Mouse (Mus musculus): Measurements from ENCODE around the gene Uchl5. TPM values are rescaled to one million over a fixed set of nuclear protein-coding genes. Genes with fewer than 3 reads are reported as not detected.

The Uchl5 gene
- total and polyA plus RNA-seq, 2 experiments from 2014 or later: 4.4 to 65.1 TPM

GRCm38 (mm10) chr1:143830713-143831112 is 53.6 kb downstream of the Uchl5 start:
- Histone ChIP-seq H3K27me3 (ENCODE audit: insufficient read depth, low read length) (no peaks in the 10 kb centered on the region), H3K4me3 (ENCODE audit: low read length) (no peak overlapping the region), H3K36me3 (ENCODE audit: insufficient read depth, low read length) (no peaks in the 10 kb centered on the region), H3K9me3 (ENCODE audit: low read length) (no peaks in the 10 kb centered on the region), H3K4me1 (ENCODE audit: insufficient read depth, low read length) (no peaks in the 10 kb centered on the region), H3K4me2 (ENCODE audit: low read depth, low read length) (no peak overlapping the region), H3K9ac (replicated peaks; ENCODE audit: low read length) (no peak overlapping the region), H3K27ac (no peak overlapping the region)
- 56% methylated on average over 3 of the region's 3 CpGs for WGBS
- no peak for ATAC-seq
- no peak for DNase-seq (ENCODE audit: low spot score)
- TF ChIP-seq CTCF (IDR thresholded peaks at IDR 0.05; ENCODE audit: low read depth): no peak

- H3K27me3 ChIP-seq (ENCODE audit: insufficient read depth, low read length): no peaks in the 10 kb centered on the region
- DNase-seq (ENCODE audit: low spot score): peak; percentile 14
These were observed 59.5 kb downstream of the Uchl5 start for GRCm38 (mm10) chr1:143836363-143837182.

GRCm38 (mm10) chr1:143837681-143838080 is 60.6 kb downstream of the Uchl5 start:
- H3K4me1 ChIP-seq (ENCODE audit: insufficient read depth, low read length): no peaks in the 10 kb centered on the region
- 92% methylated on average over 4 of the region's 4 CpGs for WGBS
- no peak for ATAC-seq
- no peaks in the 10 kb centered on the region for H3K9me3 ChIP-seq (ENCODE audit: low read length)
- no peaks in the 10 kb centered on the region for H3K36me3 ChIP-seq (ENCODE audit: insufficient read depth, low read length)
- TF ChIP-seq CTCF (IDR thresholded peaks at IDR 0.05; ENCODE audit: low read depth): no peak
- H3K9ac ChIP-seq (replicated peaks; ENCODE audit: low read length): no peak overlapping the region
- no peak overlapping the region for H3K27ac ChIP-seq
- H3K4me2 ChIP-seq (ENCODE audit: low read depth, low read length): no peak overlapping the region
- no peak overlapping the region for H3K4me3 ChIP-seq (ENCODE audit: low read length)
- DNase-seq (ENCODE audit: low spot score): no peak
- no peaks in the 10 kb centered on the region for H3K27me3 ChIP-seq (ENCODE audit: insufficient read depth, low read length)

More at GRCm38 (mm10) chr1:143836363-143837182, 59.5 kb downstream of the Uchl5 start:
- no peak for ATAC-seq
- H3K9ac ChIP-seq (replicated peaks; ENCODE audit: low read length): no peak overlapping the region
- H3K4me3 ChIP-seq (ENCODE audit: low read length): no peak overlapping the region
- H3K27ac ChIP-seq: no peak overlapping the region
- H3K4me2 ChIP-seq (ENCODE audit: low read depth, low read length): no peak overlapping the region
- no peak for TF ChIP-seq CTCF (IDR thresholded peaks at IDR 0.05; ENCODE audit: low read depth)
- WGBS: 35% methylated on average over 7 of the region's 7 CpGs
- H3K36me3 ChIP-seq (ENCODE audit: insufficient read depth, low read length): no peaks in the 10 kb centered on the region
- no peaks in the 10 kb centered on the region for H3K9me3 ChIP-seq (ENCODE audit: low read length)
- H3K4me1 ChIP-seq (ENCODE audit: insufficient read depth, low read length): no peaks in the 10 kb centered on the region

- DNase-seq (ENCODE audit: low spot score) (no peak), ATAC-seq (no peak)
- WGBS: 54% methylated on average over 2 of the region's 2 CpGs
- Histone ChIP-seq H3K4me1 (ENCODE audit: insufficient read depth, low read length) (no peaks in the 10 kb centered on the region), H3K36me3 (ENCODE audit: insufficient read depth, low read length) (no peaks in the 10 kb centered on the region), H3K4me3 (ENCODE audit: low read length) (no peak overlapping the region), H3K4me2 (ENCODE audit: low read depth, low read length) (no peak overlapping the region), H3K9me3 (ENCODE audit: low read length) (no peaks in the 10 kb centered on the region), H3K27me3 (ENCODE audit: insufficient read depth, low read length) (no peaks in the 10 kb centered on the region), H3K9ac (replicated peaks; ENCODE audit: low read length) (no peak overlapping the region), H3K27ac (no peak overlapping the region)
- TF ChIP-seq CTCF (IDR thresholded peaks at IDR 0.05; ENCODE audit: low read depth): no peak
These were observed 61.9 kb downstream of the Uchl5 start for GRCm38 (mm10) chr1:143838896-143839410.

- Histone ChIP-seq H3K36me3 (ENCODE audit: insufficient read depth, low read length) (no peaks in the 10 kb centered on the region), H3K4me1 (ENCODE audit: insufficient read depth, low read length) (no peaks in the 10 kb centered on the region), H3K27ac (no peak overlapping the region), H3K9me3 (ENCODE audit: low read length) (no peaks in the 10 kb centered on the region), H3K9ac (replicated peaks; ENCODE audit: low read length) (no peak overlapping the region), H3K4me2 (ENCODE audit: low read depth, low read length) (no peak overlapping the region), H3K4me3 (ENCODE audit: low read length) (no peak overlapping the region), H3K27me3 (ENCODE audit: insufficient read depth, low read length) (no peaks in the 10 kb centered on the region)
- ATAC-seq (no peak), DNase-seq (ENCODE audit: low spot score) (no peak)
- 73% methylated on average over 4 of the region's 4 CpGs for WGBS
- no peak for TF ChIP-seq CTCF (IDR thresholded peaks at IDR 0.05; ENCODE audit: low read depth)
These were observed 75.3 kb downstream of the Uchl5 start for GRCm38 (mm10) chr1:143852329-143852728.

GRCm38 (mm10) chr1:143852779-143853358 is 75.8 kb downstream of the Uchl5 start:
- Histone ChIP-seq H3K27me3 (ENCODE audit: insufficient read depth, low read length) (no peaks in the 10 kb centered on the region), H3K36me3 (ENCODE audit: insufficient read depth, low read length) (no peaks in the 10 kb centered on the region), H3K9ac (replicated peaks; ENCODE audit: low read length) (no peak overlapping the region), H3K4me3 (ENCODE audit: low read length) (no peak overlapping the region), H3K4me1 (ENCODE audit: insufficient read depth, low read length) (no peaks in the 10 kb centered on the region), H3K9me3 (ENCODE audit: low read length) (no peaks in the 10 kb centered on the region), H3K4me2 (ENCODE audit: low read depth, low read length) (no peak overlapping the region), H3K27ac (no peak overlapping the region)
- DNase-seq (ENCODE audit: low spot score) (no peak), ATAC-seq (no peak)
- WGBS: 64% methylated on average over 2 of the region's 2 CpGs
- no peak for TF ChIP-seq CTCF (IDR thresholded peaks at IDR 0.05; ENCODE audit: low read depth)

All from hindbrain, postnatal 0 days (tissue).